Mouse (Mus musculus) liver, embryonic 13.5 days (tissue): ENCODE measurements at regions not wholly inside any gene's neighbourhood (a gene's known extent, or its start where the extent isn't known, plus 50 kb on each side); places are given as distances from the start of the nearest gene placed in this dataset.
A peak's percentile ranks its signal among the peaks of the same experiment; 100 is the strongest.

ENCODE experiments used
- ATAC-seq: fragments of 200-750 bp; cut with Nextera tagmentation; 2 replicates; pipeline ENCODE4 v1.8.0; 2017; ENCODE audit warnings: low read depth, mild to moderate bottlenecking, moderate number of reproducible peaks, moderate library complexity
- DNase-seq: peaks from one replicate; pipeline ENCODE4 v3.0.0; 2022
- H3K27ac ChIP-seq: fragments of 300-500 bp; sonication (generic); 2 replicates; pipeline ENCODE4 v1.5.1; 2015; ENCODE audit warnings: moderate library complexity, mild to moderate bottlenecking, inconsistent platforms
- H3K27me3 ChIP-seq: fragments of 300-500 bp; sonication (generic); 2 replicates; pipeline ENCODE4 v1.6.1; 2015; ENCODE audit warnings: mild to moderate bottlenecking, inconsistent platforms
- H3K36me3 ChIP-seq: fragments of 300-500 bp; sonication (generic); 2 replicates; pipeline ENCODE4 v1.6.1; 2015; ENCODE audit warnings: mild to moderate bottlenecking, inconsistent platforms
- H3K4me1 ChIP-seq: fragments of 300-500 bp; sonication (generic); replicated peaks from 2 replicates; pipeline ENCODE4 v1.6.1; 2015; ENCODE audit warnings: inconsistent platforms
- H3K4me2 ChIP-seq: fragments of 300-500 bp; sonication (generic); 2 replicates; pipeline ENCODE4 v1.6.1; 2015; ENCODE audit warnings: inconsistent platforms, mild to moderate bottlenecking, moderate library complexity
- H3K4me3 ChIP-seq: fragments of 300-500 bp; sonication (generic); replicated peaks from 2 replicates; pipeline ENCODE4 v1.5.1; 2015; ENCODE audit warnings: mild to moderate bottlenecking, inconsistent platforms
- H3K9ac ChIP-seq: fragments of 300-500 bp; sonication (generic); 2 replicates; pipeline ENCODE4 v1.6.1; 2015; ENCODE audit warnings: mild to moderate bottlenecking, inconsistent platforms
- H3K9me3 ChIP-seq: fragments of 300-500 bp; sonication (generic); replicated peaks from 2 replicates; pipeline ENCODE4 v1.6.1; 2016; ENCODE audit warnings: inconsistent platforms
- WGBS: fragments of 180-500 bp; shearing (Covaris S2); methylation state at CpG from one replicate; pipeline ENCODE4 v1.1.7; 2015; ENCODE audit not compliant: insufficient replicate concordance; 5-methylcytosine and 5-hydroxymethylcytosine counted together

GRCm38 (mm10) chr2:169319521-169319920 is 268.0 kb downstream of the Gm11011 start:
- H3K27me3 ChIP-seq, result no peaks in the 10 kb centered on the region
- ATAC-seq (no peak), DNase-seq (no peak)
- WGBS, result 63% methylated on average over 5 of the region's 5 CpGs
- H3K4me3 ChIP-seq, result no peak overlapping the region
- H3K36me3 ChIP-seq, result no peaks in the 10 kb centered on the region
- no peak overlapping the region for H3K9ac ChIP-seq
- H3K4me2 ChIP-seq, result no peak overlapping the region
- no peaks in the 10 kb centered on the region for H3K4me1 ChIP-seq
- H3K9me3 ChIP-seq, result no peaks in the 10 kb centered on the region; the same call in 1 of the 2 replicates
- no peak overlapping the region for H3K27ac ChIP-seq

- H3K4me2 ChIP-seq, result no peak overlapping the region
- no peak overlapping the region for H3K4me3 ChIP-seq
- H3K9me3 ChIP-seq, result no peaks in the 10 kb centered on the region
- 40% methylated on average over 2 of the region's 2 CpGs for WGBS
- no peak overlapping the region for H3K9ac ChIP-seq
- no peaks in the 10 kb centered on the region for H3K4me1 ChIP-seq
- DNase-seq, result no peak
- no peak overlapping the region for H3K27ac ChIP-seq
- no peaks in the 10 kb centered on the region for H3K27me3 ChIP-seq
- ATAC-seq, result no peak
- no peaks in the 10 kb centered on the region for H3K36me3 ChIP-seq
Observed at GRCm38 (mm10) chr2:169314396-169314930, 273.1 kb downstream of the Gm11011 start.

GRCm38 (mm10) chr2:169311821-169312220 is 275.7 kb downstream of the Gm11011 start:
- 46% methylated on average over 12 of the region's 12 CpGs for WGBS

GRCm38 (mm10) chr2:169311356-169311755 is 276.2 kb downstream of the Gm11011 start:
- 50% methylated on average over 4 of the region's 4 CpGs for WGBS
- no peaks in the 10 kb centered on the region for H3K36me3 ChIP-seq
- H3K4me2 ChIP-seq, result no peak overlapping the region
- ATAC-seq (no peak), DNase-seq (no peak)
- no peaks in the 10 kb centered on the region for H3K4me1 ChIP-seq
- no peak overlapping the region for H3K4me3 ChIP-seq
- H3K9me3 ChIP-seq, result no peaks in the 10 kb centered on the region
- no peaks in the 10 kb centered on the region for H3K27me3 ChIP-seq
- H3K27ac ChIP-seq, result no peak overlapping the region
- H3K9ac ChIP-seq, result no peak overlapping the region

More at GRCm38 (mm10) chr2:169311821-169312220, 275.7 kb downstream of the Gm11011 start:
- DNase-seq, result no peak
- no peak overlapping the region for H3K4me3 ChIP-seq
- no peaks in the 10 kb centered on the region for H3K4me1 ChIP-seq
- H3K9ac ChIP-seq, result no peak overlapping the region
- ATAC-seq, result no peak
- H3K36me3 ChIP-seq, result no peaks in the 10 kb centered on the region
- no peak overlapping the region for H3K4me2 ChIP-seq
- H3K27me3 ChIP-seq, result no peaks in the 10 kb centered on the region
- H3K27ac ChIP-seq, result no peak overlapping the region
- H3K9me3 ChIP-seq, result no peaks in the 10 kb centered on the region

- ATAC-seq (no peak), DNase-seq (no peak)
- H3K9ac ChIP-seq, result no peak overlapping the region
- H3K4me1 ChIP-seq, result no peaks in the 10 kb centered on the region
- no peak overlapping the region for H3K27ac ChIP-seq
- peaks cover 11% of the 10 kb centered on the region; the same call in 1 of the 2 replicates for H3K9me3 ChIP-seq
- H3K36me3 ChIP-seq, result no peaks in the 10 kb centered on the region
- H3K4me2 ChIP-seq, result no peak overlapping the region
- WGBS, result 71% methylated on average over 3 of the region's 3 CpGs
- no peak overlapping the region for H3K4me3 ChIP-seq
- no peaks in the 10 kb centered on the region for H3K27me3 ChIP-seq
Observed at GRCm38 (mm10) chr2:169304360-169304759, 283.2 kb downstream of the Gm11011 start.

- Histone ChIP-seq H3K4me3 (no peak overlapping the region), H3K9me3 (peaks cover 8% of the 10 kb centered on the region; the same call in 1 of the 2 replicates), H3K27me3 (no peaks in the 10 kb centered on the region), H3K4me2 (no peak overlapping the region), H3K36me3 (no peaks in the 10 kb centered on the region), H3K4me1 (no peaks in the 10 kb centered on the region), H3K27ac (no peak overlapping the region), H3K9ac (no peak overlapping the region)
- WGBS, result 67% methylated on average over 4 of the region's 4 CpGs
- ATAC-seq (no peak), DNase-seq (no peak)
Observed at GRCm38 (mm10) chr2:169300966-169301365, 286.6 kb downstream of the Gm11011 start.

GRCm38 (mm10) chr2:169300411-169300810 is 287.1 kb downstream of the Gm11011 start:
- no peak overlapping the region for H3K9ac ChIP-seq
- ATAC-seq (no peak), DNase-seq (no peak)
- 79% methylated on average over 8 of the region's 8 CpGs for WGBS
- H3K27me3 ChIP-seq, result no peaks in the 10 kb centered on the region
- H3K4me3 ChIP-seq, result no peak overlapping the region
- no peak overlapping the region for H3K27ac ChIP-seq
- H3K36me3 ChIP-seq, result no peaks in the 10 kb centered on the region
- no peak overlapping the region for H3K4me2 ChIP-seq
- 0 out of 2 replicates have a peak, but pooled peaks cover 6% of the 10 kb centered on the region for H3K9me3 ChIP-seq
- no peaks in the 10 kb centered on the region for H3K4me1 ChIP-seq

- Histone ChIP-seq H3K4me1 (no peaks in the 10 kb centered on the region), H3K27ac (no peak overlapping the region), H3K36me3 (no peaks in the 10 kb centered on the region), H3K27me3 (no peaks in the 10 kb centered on the region), H3K9ac (no peak overlapping the region), H3K9me3 (0 out of 2 replicates have a peak, but pooled peaks cover 3% of the 10 kb centered on the region), H3K4me3 (no peak overlapping the region), H3K4me2 (peak overlapping the region; percentile 19; the same call in 1 of the 2 replicates)
- DNase-seq (no peak), ATAC-seq (no peak)
- 35% methylated on average over 21 of the region's 21 CpGs for WGBS
Observed at GRCm38 (mm10) chr2:169297841-169298627, 289.5 kb downstream of the Gm11011 start.

GRCm38 (mm10) chr2:169297226-169297625 is 290.3 kb downstream of the Gm11011 start:
- Histone ChIP-seq H3K4me1 (no peaks in the 10 kb centered on the region), H3K36me3 (no peaks in the 10 kb centered on the region), H3K27ac (no peak overlapping the region), H3K27me3 (no peaks in the 10 kb centered on the region), H3K9ac (no peak overlapping the region), H3K9me3 (0 out of 2 replicates have a peak, but pooled peaks cover 3% of the 10 kb centered on the region), H3K4me2 (no peak overlapping the region), H3K4me3 (no peak overlapping the region)
- WGBS, result 45% methylated on average over 4 of the region's 4 CpGs
- DNase-seq (no peak), ATAC-seq (no peak)

GRCm38 (mm10) chr2:169293351-169293750 is 294.2 kb downstream of the Gm11011 start:
- no peaks in the 10 kb centered on the region for H3K36me3 ChIP-seq
- 36% methylated on average over 3 of the region's 3 CpGs for WGBS
- no peak for DNase-seq

GRCm38 (mm10) chr2:169288891-169289605 is 298.5 kb downstream of the Gm11011 start:
- Histone ChIP-seq H3K9ac (no peak overlapping the region), H3K4me1 (no peaks in the 10 kb centered on the region), H3K27me3 (no peaks in the 10 kb centered on the region), H3K9me3 (no peaks in the 10 kb centered on the region), H3K4me2 (no peak overlapping the region), H3K4me3 (no peak overlapping the region), H3K27ac (no peak overlapping the region), H3K36me3 (no peaks in the 10 kb centered on the region)
- WGBS, result 70% methylated on average over 12 of the region's 12 CpGs
- no peak for DNase-seq
- no peak for ATAC-seq

More at GRCm38 (mm10) chr2:169293351-169293750, 294.2 kb downstream of the Gm11011 start:
- no peak for ATAC-seq
- Histone ChIP-seq H3K4me1 (no peaks in the 10 kb centered on the region), H3K4me3 (no peak overlapping the region), H3K9me3 (no peaks in the 10 kb centered on the region), H3K27ac (no peak overlapping the region), H3K27me3 (no peaks in the 10 kb centered on the region), H3K4me2 (no peak overlapping the region), H3K9ac (no peak overlapping the region)
